Mouse (Mus musculus) granulocyte monocyte progenitor cell, adult 5-6 weeks (primary cell): ENCODE measurements around the gene Grxcr1. TPM values are rescaled to one million over a fixed set of nuclear protein-coding genes. Genes with fewer than 3 reads are reported as not detected.

Experiments used
- ATAC-seq: replicated peaks from 2 replicates; pipeline ENCODE4 v1.8.0; 2016; ENCODE audit warnings: mild to moderate bottlenecking, moderate TSS enrichment, inconsistent platforms; ENCODE audit not compliant: poor library complexity, severe bottlenecking
- total RNA-seq, 2 experiments: library from RNA; stranded (forward) in 1 of 2; stranded (reverse) in 1 of 2; fragments of 200-712, 200-1000 nt in 1 of 2; fragments of >200 nt in 1 of 2; fragmentation: Nextera tagmentation in 1 of 2; gene quantifications; 2 replicates each; pipeline ENCODE4 v1.2.3; 2014 to 2017

Gene Grxcr1
- not detected in 2 replicates for total RNA-seq (2014; fragmentation: Nextera tagmentation)
- not detected in 2 replicates for total RNA-seq (2017)

DNA sequence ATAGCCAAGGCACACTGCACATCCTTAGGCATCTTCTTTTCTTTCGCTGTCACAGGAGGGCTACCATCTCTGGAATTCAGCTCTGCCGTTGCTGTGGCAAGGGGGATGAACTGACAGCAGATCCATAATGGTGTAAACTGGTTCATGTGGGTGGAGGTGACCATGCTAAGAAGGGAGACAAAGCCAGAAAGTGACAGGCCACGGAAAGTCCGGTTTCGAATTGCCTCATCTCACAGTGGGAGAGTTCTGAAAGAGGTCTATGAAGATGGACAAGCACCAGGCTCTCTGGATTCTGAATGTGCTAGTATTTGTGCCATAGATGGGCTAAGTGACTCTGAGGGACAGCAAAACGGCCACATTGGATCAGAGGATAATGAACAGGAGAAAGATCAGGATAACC, at the start of gene Grxcr1:
Gene Grxcr1, plus strand, starts transcription at position 92 of the 400 bp plus-strand sequence.
- no peak for ATAC-seq

DNA sequence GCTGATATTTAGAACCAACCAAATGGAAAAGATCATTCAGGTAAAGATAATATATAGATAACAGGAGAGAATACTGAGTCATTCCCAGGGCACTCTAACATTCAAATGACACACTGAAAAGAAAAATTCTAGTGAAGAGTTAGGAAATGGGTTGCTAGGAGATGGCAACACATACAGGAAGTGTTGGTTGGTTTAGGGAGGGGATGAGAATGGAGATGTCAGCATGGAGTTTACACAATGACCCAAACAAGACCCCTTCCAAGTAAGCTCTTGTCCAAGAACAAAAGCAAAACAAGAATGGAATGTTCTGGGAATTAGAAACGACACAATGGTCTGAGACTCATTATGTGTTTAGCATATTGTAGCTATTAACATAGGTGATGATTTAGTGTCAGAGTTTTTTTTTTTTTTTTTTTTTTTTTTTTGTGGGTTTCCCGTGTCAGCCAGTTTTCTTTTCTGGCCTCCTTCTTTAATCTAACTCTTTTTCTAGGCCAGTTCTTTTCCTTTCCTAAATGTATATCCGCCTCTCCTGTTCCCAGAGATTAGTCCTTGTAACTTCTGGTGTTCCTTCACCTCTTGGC, 49.6 kb upstream of the Grxcr1 start:
- ATAC-seq = peak; percentile 83

DNA sequence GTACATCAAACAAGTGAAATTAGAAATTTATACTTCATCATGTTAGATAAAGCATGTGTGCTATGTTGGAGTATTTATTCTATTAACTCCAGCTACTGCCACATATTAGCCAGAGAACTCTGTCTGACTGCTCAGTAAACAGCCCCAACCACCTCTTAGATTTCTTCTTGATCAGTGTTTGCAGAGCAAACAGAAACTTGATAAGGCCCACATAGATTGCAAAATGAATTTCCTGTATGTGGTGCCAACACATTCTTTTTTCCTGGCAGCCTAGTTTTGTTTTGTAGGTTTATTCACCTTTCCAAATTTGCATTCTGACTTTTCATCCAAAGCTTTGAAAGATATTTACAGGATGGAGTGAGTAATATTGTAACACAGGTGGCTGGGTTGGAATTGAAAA, 41.2 kb upstream of the Grxcr1 start:
- ATAC-seq = no peak

DNA sequence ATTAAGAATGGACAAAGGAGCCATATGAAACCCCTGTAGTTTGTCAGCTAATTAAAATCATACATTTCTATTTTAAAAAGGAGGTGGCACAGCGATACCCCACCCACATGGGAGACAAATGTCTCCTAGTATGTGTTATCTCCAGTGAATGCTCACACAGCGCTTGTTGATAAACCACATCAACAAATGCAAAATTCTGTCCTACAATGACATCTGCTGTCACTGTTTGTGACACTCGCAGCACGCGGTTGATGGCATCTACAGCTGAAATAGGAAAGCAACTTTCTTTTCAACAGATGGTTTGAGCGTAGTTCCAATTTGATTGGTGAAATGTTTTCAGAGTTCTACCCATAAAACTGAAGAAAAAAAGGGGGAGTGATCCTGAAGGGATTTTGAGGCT, 29.0 kb upstream of the Grxcr1 start:
- ATAC-seq = no peak

DNA sequence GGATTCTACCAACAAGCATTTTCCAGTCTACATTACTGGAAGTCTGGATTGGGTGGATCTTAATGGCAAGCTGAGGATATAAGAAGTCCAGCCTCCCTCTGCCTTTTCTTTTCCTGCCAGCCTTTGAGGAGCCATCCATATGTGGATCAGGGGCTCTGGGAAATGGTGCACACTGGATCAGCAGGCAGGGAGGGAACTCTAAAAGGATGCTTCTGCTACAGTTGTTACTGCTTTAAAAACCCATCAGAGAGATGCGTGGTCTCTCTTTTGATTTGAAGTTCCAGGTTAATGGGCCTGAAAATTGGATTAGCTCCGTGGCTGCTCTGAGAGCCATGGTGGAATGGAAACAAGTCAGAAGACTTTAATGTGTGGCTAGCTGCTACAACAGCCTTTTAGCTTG, 27.7 kb upstream of the Grxcr1 start:
- no peak for ATAC-seq

DNA sequence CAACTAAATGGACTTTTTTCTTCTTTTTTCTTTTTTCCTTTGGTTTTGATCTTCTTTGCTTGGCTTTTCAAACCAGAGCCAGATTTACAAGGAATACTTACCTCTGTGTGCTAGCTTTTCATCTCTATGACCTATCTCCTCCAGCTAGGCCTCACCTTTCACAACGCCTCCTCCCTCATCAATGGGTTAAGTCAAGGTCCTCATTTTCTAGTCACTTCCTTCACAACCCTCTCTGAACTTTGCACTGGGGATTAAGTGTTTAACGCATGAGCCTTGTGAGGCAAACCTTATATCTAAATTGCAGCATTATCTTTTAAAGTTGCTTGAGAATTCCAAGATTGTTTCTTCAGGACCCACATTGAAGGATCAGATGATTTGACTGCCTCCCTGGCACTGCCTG, 27.2 kb upstream of the Grxcr1 start:
- no peak for ATAC-seq

DNA sequence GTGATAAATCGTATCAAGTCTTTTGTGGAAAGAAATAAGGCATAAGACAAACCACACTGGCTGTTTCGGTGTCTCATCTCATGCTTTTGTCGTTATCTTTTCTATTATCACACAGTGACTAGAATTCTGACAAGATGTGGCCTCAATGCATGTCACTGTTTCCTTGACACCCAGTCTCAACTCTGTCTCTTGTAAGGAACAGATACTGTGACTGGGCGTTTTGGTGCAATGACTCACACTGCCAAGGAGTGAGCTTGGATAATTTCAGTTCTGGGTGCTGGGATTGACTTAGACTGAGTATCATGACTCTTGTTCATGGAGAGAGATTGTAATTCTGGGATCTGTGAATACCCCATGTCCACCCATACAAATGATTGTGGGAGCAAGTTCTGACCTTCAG, 24.6 kb upstream of the Grxcr1 start:
- ATAC-seq = peak; percentile 53

DNA sequence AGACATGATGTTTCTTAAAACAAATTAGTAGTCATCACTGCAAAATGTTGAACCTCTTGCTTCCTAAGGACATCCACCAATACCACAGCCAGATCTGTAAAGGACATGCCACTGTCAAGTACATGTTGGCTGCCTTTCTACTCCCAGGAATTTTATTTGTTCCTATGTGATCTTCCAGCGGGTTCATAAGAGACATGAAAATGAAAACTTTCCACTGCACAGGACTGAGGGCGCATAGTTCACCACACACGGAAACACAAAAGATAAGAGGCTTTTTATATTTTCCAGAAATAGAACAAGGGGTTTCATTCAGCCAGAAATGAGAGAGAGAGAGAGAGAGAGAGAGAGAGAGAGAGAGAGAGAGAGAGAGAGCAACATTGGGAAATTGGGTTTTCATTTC, 20.1 kb upstream of the Grxcr1 start:
- no peak for ATAC-seq

DNA sequence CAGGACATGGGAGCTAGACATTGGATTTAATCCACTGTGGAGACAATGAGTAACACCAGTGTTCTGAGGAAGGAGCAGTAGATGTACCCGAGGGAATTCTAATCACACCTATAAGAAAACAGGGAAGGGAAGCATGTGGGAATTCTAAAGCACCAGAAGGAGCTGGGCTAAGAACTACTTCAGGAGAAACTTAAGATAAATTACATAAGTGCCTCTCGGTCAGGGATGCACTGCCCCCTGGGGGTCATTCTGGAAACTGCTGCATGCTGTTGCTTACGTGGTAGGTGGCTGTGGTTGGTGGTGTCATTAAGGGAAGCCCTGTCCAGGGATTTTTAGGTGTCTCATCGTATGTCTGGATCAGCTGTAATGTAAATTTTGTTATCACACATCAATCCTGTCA, 19.0 kb upstream of the Grxcr1 start:
- peak; percentile 99 for ATAC-seq

DNA sequence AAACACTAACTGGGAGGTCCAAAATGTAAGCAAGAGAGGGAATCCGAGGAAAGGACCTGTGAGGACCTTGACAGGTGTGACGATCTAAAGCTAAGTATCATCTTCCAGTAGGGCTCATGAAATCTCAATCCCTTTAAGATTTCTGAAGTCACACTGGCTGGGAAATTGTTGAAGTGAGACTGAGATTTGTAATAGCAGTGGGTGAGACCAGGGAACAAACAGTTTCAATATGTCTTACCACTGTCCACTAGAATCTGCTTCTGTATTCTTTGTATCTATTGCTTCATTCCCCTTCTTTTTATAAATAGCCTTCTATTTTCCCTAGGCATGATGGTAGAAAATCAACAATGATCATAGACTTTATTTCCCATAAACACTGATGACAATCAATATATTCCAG, 10.8 kb upstream of the Grxcr1 start:
- ATAC-seq = peak; percentile 79

DNA sequence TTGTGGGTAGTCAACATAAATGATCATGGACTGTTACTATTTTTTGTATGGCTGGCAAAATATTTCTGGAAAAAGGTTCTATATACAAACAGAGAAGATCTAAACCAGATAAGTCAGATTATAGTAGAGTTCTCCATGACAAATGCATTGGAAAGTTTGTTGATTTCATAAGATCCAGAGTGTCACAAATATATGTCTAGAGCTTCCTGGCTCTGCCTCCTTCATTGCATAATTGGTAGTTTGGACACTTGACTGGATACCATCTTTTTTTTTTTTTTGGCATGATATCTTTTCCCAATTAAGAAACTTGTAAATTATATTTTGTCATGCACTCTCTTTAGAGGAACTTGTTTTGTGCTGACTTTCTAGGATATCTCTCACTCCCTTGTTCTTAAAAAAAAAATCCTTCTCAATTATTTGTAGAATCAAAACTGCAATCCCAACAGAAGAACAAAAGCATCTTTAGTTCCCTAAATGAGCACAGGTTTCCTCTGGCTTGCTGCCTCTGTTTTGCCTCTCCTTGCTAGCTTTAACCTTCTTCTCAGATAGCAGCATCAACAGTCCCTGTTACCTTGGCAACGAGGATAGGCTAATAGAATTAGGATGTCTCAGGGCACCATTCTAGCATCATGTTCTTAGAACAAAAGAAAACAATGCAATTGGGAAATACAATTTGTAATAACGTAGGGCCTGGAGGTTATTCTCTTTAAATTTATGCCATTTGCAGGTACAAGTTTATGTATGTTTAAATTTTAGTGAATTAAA, 4.8 kb upstream of the Grxcr1 start:
- ATAC-seq = peak; percentile 65

DNA sequence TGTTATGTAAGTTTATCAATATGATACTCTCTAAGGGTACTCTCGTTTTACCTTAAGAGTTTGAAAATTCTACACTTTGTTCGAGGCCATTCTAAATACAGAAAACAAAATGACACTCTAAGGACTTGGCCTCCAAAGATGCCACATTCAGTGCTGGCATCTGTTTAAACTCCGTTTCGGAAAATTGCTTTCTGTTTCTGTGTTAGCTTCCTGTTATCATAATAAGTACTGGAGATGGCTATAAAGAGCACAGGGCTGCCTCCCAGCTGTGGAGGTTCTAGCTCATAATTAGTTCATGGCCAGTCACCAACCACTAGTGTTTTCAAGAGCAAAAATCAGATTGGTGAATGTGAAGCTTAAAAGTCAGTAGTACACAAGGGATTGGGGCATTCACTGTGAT, 4.2 kb upstream of the Grxcr1 start:
- ATAC-seq = peak; percentile 45; the same call in 1 of the 2 replicates

DNA sequence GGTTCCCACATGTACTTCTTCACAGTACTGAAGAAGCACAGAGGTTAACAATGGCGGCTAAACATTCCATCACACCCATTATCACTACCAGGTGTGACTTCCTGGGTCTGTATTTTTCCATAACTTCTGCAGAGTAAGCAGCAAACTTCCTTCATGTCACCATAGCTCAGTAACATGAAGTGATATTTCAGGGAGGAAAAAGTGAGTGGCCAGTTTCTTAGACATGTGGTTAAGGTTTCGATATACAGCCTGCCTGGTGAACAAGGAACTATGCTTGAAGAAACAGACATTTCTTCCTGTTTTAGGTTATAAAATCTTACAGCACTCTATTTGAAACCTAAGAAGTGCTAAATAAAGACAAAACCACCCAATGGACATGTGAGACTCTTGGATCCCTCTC, 1.7 kb downstream of the Grxcr1 start:
- ATAC-seq = peak; percentile 98

DNA sequence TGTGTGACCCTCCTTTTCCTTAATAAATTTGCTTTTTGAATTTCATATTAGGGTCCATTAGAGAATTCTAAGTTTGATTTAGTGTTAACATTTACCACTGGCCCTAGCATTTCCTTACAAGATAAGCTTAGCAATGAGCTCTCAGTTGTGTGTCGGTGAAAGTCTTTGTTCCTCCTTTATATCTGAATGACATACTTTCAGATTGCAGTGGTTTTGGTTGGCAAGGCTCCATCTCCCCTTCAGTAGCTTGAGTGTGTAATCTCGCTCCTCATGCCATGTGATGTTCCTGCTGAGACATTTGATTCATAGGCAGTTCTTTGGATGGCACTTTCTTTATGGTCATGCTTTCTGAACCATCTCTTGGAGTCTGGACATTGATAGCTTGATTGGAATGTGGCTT, 7.4 kb downstream of the Grxcr1 start:
- peak; percentile 87 for ATAC-seq

DNA sequence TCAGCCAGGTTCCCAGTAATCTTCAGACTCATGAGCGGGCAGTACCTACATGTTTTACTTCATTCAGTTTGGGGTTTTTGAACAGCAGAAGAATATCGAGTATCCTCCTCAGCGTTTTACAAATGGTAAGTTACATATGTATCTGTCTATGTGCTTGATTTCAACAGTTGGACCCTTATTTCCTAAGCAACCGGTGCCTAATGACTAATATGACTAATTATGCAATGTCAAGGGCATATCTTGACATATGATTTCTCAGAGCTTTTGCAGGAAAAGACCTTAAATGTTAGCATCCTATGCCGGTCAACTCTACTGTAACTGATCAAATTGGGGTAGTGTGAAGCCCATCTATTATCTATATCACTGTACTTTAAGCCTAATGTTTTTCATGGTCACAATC, 11.7 kb downstream of the Grxcr1 start:
- peak; percentile 73 for ATAC-seq

DNA sequence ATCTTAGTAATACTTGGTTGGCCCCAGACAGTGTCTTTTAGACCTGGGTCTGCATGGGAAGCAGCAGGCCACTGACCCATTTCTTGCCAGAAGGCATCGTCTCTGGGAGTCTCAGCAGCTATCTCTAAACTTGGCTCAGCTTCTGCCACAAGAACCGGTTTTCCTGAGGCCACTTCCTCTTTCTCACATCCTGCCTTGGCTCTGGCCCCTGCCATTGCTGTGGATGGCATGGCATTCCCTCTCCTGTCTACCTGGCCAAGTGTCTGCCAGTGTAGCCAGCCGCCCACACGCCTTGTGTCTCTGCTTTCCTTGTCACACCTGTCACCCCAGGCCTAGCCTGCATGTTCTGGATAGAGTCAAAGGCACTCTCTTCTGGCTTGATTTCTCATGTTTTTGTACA, 17.1 kb downstream of the Grxcr1 start:
- ATAC-seq = peak; percentile 73

DNA sequence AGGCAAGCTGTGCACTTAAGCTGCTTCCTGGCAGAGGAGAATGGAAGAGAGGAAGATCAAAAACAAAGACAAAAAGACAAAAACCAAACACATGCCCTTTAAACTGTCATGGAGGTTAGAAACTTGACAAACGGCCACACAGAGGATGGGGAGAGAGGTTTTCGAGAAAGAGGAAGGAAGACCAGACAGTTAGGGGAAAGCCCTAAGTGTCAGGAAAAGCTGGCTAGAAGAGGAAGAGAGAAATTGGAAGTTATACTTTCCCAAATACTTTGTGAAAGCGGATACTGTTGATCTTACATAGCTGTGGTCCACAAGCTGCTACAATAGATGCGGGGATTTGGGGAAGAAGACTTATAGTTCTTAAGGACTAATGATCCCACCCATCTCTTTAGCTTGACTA, 17.9 kb downstream of the Grxcr1 start:
- ATAC-seq = peak; percentile 85

DNA sequence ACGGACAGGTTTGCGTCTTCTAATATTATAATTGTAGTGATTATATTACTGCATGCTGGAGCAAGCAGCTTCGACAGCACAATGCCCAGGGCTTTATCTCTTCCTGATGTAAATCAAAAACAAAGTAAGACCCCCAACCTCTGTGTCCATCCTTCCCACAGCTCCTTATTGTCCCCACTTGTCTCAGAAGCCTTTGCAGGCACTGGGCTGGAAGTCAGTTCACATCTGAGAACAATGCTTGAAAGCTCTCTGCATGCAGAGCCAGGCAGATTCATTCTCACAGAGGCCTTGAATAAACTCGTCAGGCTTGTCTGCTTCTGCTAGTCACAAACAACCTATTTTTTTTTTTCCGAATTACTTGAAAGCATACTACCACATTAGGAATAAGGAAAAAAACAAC, 19.5 kb downstream of the Grxcr1 start:
- ATAC-seq = no peak

DNA sequence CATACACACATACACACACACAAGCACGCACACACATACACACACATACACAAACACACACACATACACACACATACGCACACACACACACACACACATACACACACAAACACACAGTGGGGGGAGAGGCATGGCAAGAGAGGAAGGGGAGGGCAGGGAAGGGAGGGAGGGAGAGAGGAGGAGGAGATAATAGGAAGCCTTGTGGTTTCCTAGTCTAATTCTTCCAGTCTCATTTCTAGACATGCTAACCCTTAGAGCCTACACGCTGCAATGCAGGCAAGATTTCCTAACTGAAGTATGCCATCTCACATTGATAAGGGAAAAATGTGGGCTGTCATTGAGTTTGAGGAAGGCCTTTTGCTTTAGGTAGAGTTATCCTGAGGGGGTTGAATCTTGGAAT, 25.9 kb downstream of the Grxcr1 start:
- peak; percentile 55 for ATAC-seq

DNA sequence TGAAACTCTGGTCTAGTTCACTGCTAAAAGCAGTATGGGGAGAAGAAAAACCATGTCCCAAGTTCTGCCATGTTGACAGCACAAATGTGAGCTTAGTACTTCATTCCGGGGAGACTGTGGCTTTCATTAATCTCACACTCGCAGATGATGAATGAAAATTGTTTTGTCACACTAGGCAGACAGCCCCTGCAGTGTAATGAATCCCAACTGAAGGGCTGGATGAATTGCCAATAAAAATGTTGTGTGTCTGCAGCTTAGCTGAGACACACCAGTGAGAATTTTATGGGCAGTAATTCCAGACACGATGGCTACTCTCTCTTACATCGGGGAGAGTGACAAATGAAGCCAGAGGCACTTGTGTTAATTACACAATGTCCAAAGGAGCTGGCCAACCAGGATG, 37.1 kb downstream of the Grxcr1 start:
- ATAC-seq = no peak

DNA sequence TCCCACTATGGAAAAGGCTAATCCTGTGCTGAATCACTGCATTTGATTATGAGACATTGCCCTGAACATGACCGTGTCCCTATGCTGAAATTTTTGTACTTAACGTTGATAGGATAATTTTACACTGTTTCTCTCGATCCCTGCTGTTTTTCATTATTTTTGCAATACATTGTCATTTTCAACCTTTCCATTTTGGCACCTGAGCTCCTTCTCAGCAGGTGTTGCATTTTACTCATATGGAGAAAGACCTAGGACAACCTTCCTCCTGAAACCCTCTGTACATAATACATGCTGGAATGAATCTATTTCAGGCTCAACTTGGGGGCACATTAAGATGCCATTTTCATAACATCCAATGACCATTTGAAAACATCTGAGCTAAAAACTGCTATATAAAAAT, 38.7 kb downstream of the Grxcr1 start:
- ATAC-seq = no peak

DNA sequence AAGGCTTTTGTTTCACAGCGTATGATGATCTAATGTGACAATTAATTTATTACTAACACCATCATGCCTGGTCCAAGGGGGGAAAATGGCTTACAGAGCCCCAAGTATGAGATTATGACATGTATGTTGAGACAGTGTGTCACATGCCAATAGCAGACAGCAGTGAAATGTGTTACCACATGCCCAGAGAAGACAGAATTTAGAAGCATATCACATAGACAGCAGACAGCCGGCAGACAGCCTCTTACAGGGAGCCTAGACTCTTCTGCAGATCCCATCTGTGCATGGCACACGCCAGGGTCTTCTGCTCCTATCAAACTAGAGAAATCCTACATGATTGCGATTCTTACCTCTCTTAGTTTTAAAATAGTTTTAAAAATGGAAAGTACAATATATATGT, 40.2 kb downstream of the Grxcr1 start:
- no peak for ATAC-seq
